Mouse (Mus musculus) liver, embryonic 15.5 days (tissue): ENCODE data around the gene Clec3a. TPM values are rescaled to one million over a fixed set of nuclear protein-coding genes. Genes with fewer than 3 reads are reported as not detected.

Experiments
- ATAC-seq: fragments of 200-750 bp; cut with Nextera tagmentation; 2 replicates; pipeline ENCODE4 v1.8.0; 2017; ENCODE audit warnings: moderate number of reproducible peaks, mild to moderate bottlenecking, moderate library complexity; ENCODE audit not compliant: insufficient read depth
- H3K27ac ChIP-seq: fragments of 300-500 bp; sonication (generic); replicated peaks from 2 replicates; pipeline ENCODE4 v1.5.1; 2015; ENCODE audit warnings: mild to moderate bottlenecking, inconsistent platforms
- H3K27me3 ChIP-seq: fragments of 300-500 bp; sonication (generic); 2 replicates; pipeline ENCODE4 v1.6.1; 2015; ENCODE audit warnings: mild to moderate bottlenecking, inconsistent platforms
- H3K36me3 ChIP-seq: fragments of 300-500 bp; sonication (generic); replicated peaks from 2 replicates; pipeline ENCODE4 v1.6.1; 2015; ENCODE audit warnings: moderate library complexity, mild to moderate bottlenecking, inconsistent platforms
- H3K4me1 ChIP-seq: fragments of 300-500 bp; sonication (generic); replicated peaks from 2 replicates; pipeline ENCODE4 v1.6.1; 2015; ENCODE audit warnings: inconsistent platforms
- H3K4me2 ChIP-seq: fragments of 300-500 bp; sonication (generic); 2 replicates; pipeline ENCODE4 v1.6.1; 2015; ENCODE audit warnings: moderate library complexity, mild to moderate bottlenecking, inconsistent platforms
- H3K4me3 ChIP-seq: fragments of 300-500 bp; sonication (generic); replicated peaks from 2 replicates; pipeline ENCODE4 v1.5.1; 2015; ENCODE audit warnings: mild to moderate bottlenecking, inconsistent platforms
- H3K9ac ChIP-seq: fragments of 300-500 bp; sonication (generic); 2 replicates; pipeline ENCODE4 v1.6.1; 2015; ENCODE audit warnings: moderate library complexity, mild to moderate bottlenecking, inconsistent platforms
- H3K9me3 ChIP-seq: fragments of 300-500 bp; sonication (generic); replicated peaks from 2 replicates; pipeline ENCODE4 v1.6.1; 2016; ENCODE audit warnings: inconsistent platforms
- WGBS: fragments of 180-500 bp; shearing (Covaris S2); methylation state at CpG from one replicate; pipeline ENCODE4 v1.1.7; 2015; ENCODE audit warnings: mixed read lengths; ENCODE audit not compliant: insufficient replicate concordance; 5-methylcytosine and 5-hydroxymethylcytosine counted together
- polyA plus RNA-seq: library from polyadenylated mRNA; unstranded; fragments of >200 nt; fragmentation: Nextera tagmentation; extraction: Ambion mirVana; gene quantifications from 2 replicates; pipeline ENCODE4 v1.2.1, GENCODE M21; 2015

Clec3a gene
- polyA plus RNA-seq = not detected in 2 replicates

- H3K9ac ChIP-seq = no peak within 1 kb of the TSS
- WGBS = 73% methylated on average over 8 of the region's 8 CpGs
- no peaks in the 10 kb centered on the region for H3K36me3 ChIP-seq
- H3K4me2 ChIP-seq = no peak within 1 kb of the TSS
- H3K27me3 ChIP-seq = no peaks in the 10 kb centered on the region
- no peak within 1 kb of the TSS for H3K4me3 ChIP-seq
- H3K4me1 ChIP-seq = no peaks in the 10 kb centered on the region
- no peak within 1 kb of the TSS for H3K27ac ChIP-seq
- ATAC-seq = no peak
- H3K9me3 ChIP-seq = no peaks in the 10 kb centered on the region
Observed at GRCm38 (mm10) chr8:114417786-114418185, at the start of gene Clec3a. TSS of gene Clec3a (plus strand) at chr8:114418086.

GRCm38 (mm10) chr8:114369038-114369976, 48.6 kb upstream of the Clec3a start:
- 23% methylated on average over 27 of the region's 27 CpGs for WGBS
- Histone ChIP-seq H3K36me3 (no peaks in the 10 kb centered on the region), H3K27ac (no peak overlapping the region), H3K4me3 (no peak overlapping the region), H3K4me2 (0 out of 2 replicates have a peak overlapping the region, but pooled peaks have one; percentile 15), H3K9me3 (no peaks in the 10 kb centered on the region), H3K27me3 (no peaks in the 10 kb centered on the region), H3K9ac (no peak overlapping the region), H3K4me1 (0 out of 2 replicates have a peak, but pooled peaks cover 3% of the 10 kb centered on the region)
- ATAC-seq = no peak

GRCm38 (mm10) chr8:114374390-114374789, 43.5 kb upstream of the Clec3a start:
- 68% methylated on average over 6 of the region's 6 CpGs for WGBS
- H3K4me3 ChIP-seq = no peak overlapping the region
- no peaks in the 10 kb centered on the region for H3K9me3 ChIP-seq
- H3K4me2 ChIP-seq = no peak overlapping the region
- no peak for ATAC-seq
- no peaks in the 10 kb centered on the region for H3K36me3 ChIP-seq
- H3K4me1 ChIP-seq = no peaks in the 10 kb centered on the region
- H3K27me3 ChIP-seq = no peaks in the 10 kb centered on the region
- H3K9ac ChIP-seq = no peak overlapping the region
- H3K27ac ChIP-seq = no peak overlapping the region

GRCm38 (mm10) chr8:114384189-114384588, 33.7 kb upstream of the Clec3a start:
- Histone ChIP-seq H3K4me3 (no peak overlapping the region), H3K9me3 (no peaks in the 10 kb centered on the region), H3K27me3 (no peaks in the 10 kb centered on the region), H3K27ac (no peak overlapping the region), H3K9ac (no peak overlapping the region), H3K36me3 (no peaks in the 10 kb centered on the region), H3K4me2 (no peak overlapping the region), H3K4me1 (no peaks in the 10 kb centered on the region)
- no peak for ATAC-seq
- 68% methylated on average over 3 of the region's 3 CpGs for WGBS

- no peak overlapping the region for H3K9ac ChIP-seq
- no peak for ATAC-seq
- no peaks in the 10 kb centered on the region for H3K9me3 ChIP-seq
- 15% methylated on average over 4 of the region's 4 CpGs for WGBS
- no peaks in the 10 kb centered on the region for H3K27me3 ChIP-seq
- no peak overlapping the region for H3K4me3 ChIP-seq
- H3K4me2 ChIP-seq = no peak overlapping the region
- H3K4me1 ChIP-seq = no peaks in the 10 kb centered on the region
- H3K27ac ChIP-seq = no peak overlapping the region
- no peaks in the 10 kb centered on the region for H3K36me3 ChIP-seq
Observed at GRCm38 (mm10) chr8:114387494-114387893, 30.4 kb upstream of the Clec3a start.

- no peaks in the 10 kb centered on the region for H3K36me3 ChIP-seq
- no peaks in the 10 kb centered on the region for H3K4me1 ChIP-seq
- WGBS = 37% methylated on average over 12 of the region's 13 CpGs
- H3K4me3 ChIP-seq = no peak overlapping the region
- no peak overlapping the region for H3K9ac ChIP-seq
- H3K27ac ChIP-seq = no peak overlapping the region
- H3K27me3 ChIP-seq = no peaks in the 10 kb centered on the region
- H3K9me3 ChIP-seq = no peaks in the 10 kb centered on the region
- no peak overlapping the region for H3K4me2 ChIP-seq
- no peak for ATAC-seq
Observed at GRCm38 (mm10) chr8:114390465-114391254, 27.2 kb upstream of the Clec3a start.

GRCm38 (mm10) chr8:114398326-114398725, 19.6 kb upstream of the Clec3a start:
- Histone ChIP-seq H3K36me3 (no peaks in the 10 kb centered on the region), H3K4me3 (no peak overlapping the region), H3K4me2 (no peak overlapping the region), H3K9me3 (no peaks in the 10 kb centered on the region), H3K4me1 (no peaks in the 10 kb centered on the region), H3K27ac (no peak overlapping the region), H3K9ac (no peak overlapping the region), H3K27me3 (no peaks in the 10 kb centered on the region)
- WGBS = 71% methylated on average over 5 of the region's 5 CpGs
- ATAC-seq = no peak

- Histone ChIP-seq H3K4me2 (no peak overlapping the region), H3K4me3 (no peak overlapping the region), H3K36me3 (no peaks in the 10 kb centered on the region), H3K27me3 (no peaks in the 10 kb centered on the region), H3K4me1 (no peaks in the 10 kb centered on the region), H3K27ac (no peak overlapping the region), H3K9ac (no peak overlapping the region), H3K9me3 (no peaks in the 10 kb centered on the region)
- no peak for ATAC-seq
- 77% methylated on average over 5 of the region's 5 CpGs for WGBS
Observed at GRCm38 (mm10) chr8:114399273-114399672, 18.6 kb upstream of the Clec3a start.

GRCm38 (mm10) chr8:114401679-114402078, 16.2 kb upstream of the Clec3a start:
- Histone ChIP-seq H3K4me3 (no peak overlapping the region), H3K9ac (no peak overlapping the region), H3K27me3 (no peaks in the 10 kb centered on the region), H3K9me3 (no peaks in the 10 kb centered on the region), H3K36me3 (no peaks in the 10 kb centered on the region), H3K4me1 (no peaks in the 10 kb centered on the region), H3K27ac (no peak overlapping the region), H3K4me2 (no peak overlapping the region)
- WGBS = 59% methylated on average over 7 of the region's 7 CpGs
- ATAC-seq = no peak

GRCm38 (mm10) chr8:114411421-114411820, 6.5 kb upstream of the Clec3a start:
- ATAC-seq = no peak
- H3K4me1 ChIP-seq = no peaks in the 10 kb centered on the region
- no peak overlapping the region for H3K27ac ChIP-seq
- H3K4me3 ChIP-seq = no peak overlapping the region
- no peaks in the 10 kb centered on the region for H3K27me3 ChIP-seq
- WGBS = 46% methylated on average over 3 of the region's 3 CpGs
- no peak overlapping the region for H3K9ac ChIP-seq
- no peaks in the 10 kb centered on the region for H3K36me3 ChIP-seq
- H3K9me3 ChIP-seq = no peaks in the 10 kb centered on the region
- H3K4me2 ChIP-seq = no peak overlapping the region

- no peaks in the 10 kb centered on the region for H3K36me3 ChIP-seq
- H3K27me3 ChIP-seq = no peaks in the 10 kb centered on the region
- H3K4me1 ChIP-seq = no peaks in the 10 kb centered on the region
- no peak overlapping the region for H3K4me3 ChIP-seq
- no peaks in the 10 kb centered on the region for H3K9me3 ChIP-seq
- ATAC-seq = no peak
- 47% methylated on average over 5 of the region's 5 CpGs for WGBS
- no peak overlapping the region for H3K4me2 ChIP-seq
- H3K9ac ChIP-seq = no peak overlapping the region
- H3K27ac ChIP-seq = no peak overlapping the region
Observed at GRCm38 (mm10) chr8:114418486-114418885, 600 bp downstream of the Clec3a start.
